Mouse (Mus musculus): ENCODE measurements around the gene Sspo. TPM values are rescaled to one million over a fixed set of nuclear protein-coding genes. Genes with fewer than 3 reads are reported as not detected.

Sspo gene
- total RNA-seq (2015) (0.02 TPM in 1 of 2 replicates, not detected in the other), total RNA-seq (2017) (not detected in 2 replicates)

- ATAC-seq (ENCODE audit: poor library complexity, severe bottlenecking), result no peak
Measured at GRCm38 (mm10) chr6:48447929-48448328, at the start of gene Sspo. Gene Sspo (plus strand): TSS chr6:48448229.

GRCm38 (mm10) chr6:48399906-48400305, 48.1 kb upstream of the Sspo start:
- ATAC-seq (ENCODE audit: poor library complexity, severe bottlenecking), result no peak

GRCm38 (mm10) chr6:48404071-48404470, 44.0 kb upstream of the Sspo start:
- ATAC-seq (ENCODE audit: poor library complexity, severe bottlenecking), result no peak

GRCm38 (mm10) chr6:48409726-48410343, 38.2 kb upstream of the Sspo start:
- peak; percentile 49 for ATAC-seq (ENCODE audit: poor library complexity, severe bottlenecking)

GRCm38 (mm10) chr6:48410551-48410950, 37.5 kb upstream of the Sspo start:
- ATAC-seq (ENCODE audit: poor library complexity, severe bottlenecking), result no peak

GRCm38 (mm10) chr6:48411193-48412092, 36.6 kb upstream of the Sspo start:
- ATAC-seq (ENCODE audit: poor library complexity, severe bottlenecking), result no peak

- no peak for ATAC-seq (ENCODE audit: poor library complexity, severe bottlenecking)
Measured at GRCm38 (mm10) chr6:48412147-48412546, 35.9 kb upstream of the Sspo start.

GRCm38 (mm10) chr6:48412662-48413061, 35.4 kb upstream of the Sspo start:
- no peak for ATAC-seq (ENCODE audit: poor library complexity, severe bottlenecking)

- no peak for ATAC-seq (ENCODE audit: poor library complexity, severe bottlenecking)
Measured at GRCm38 (mm10) chr6:48413081-48413480, 34.9 kb upstream of the Sspo start.

- ATAC-seq (ENCODE audit: poor library complexity, severe bottlenecking), result no peak
Measured at GRCm38 (mm10) chr6:48414886-48415285, 33.1 kb upstream of the Sspo start.

- ATAC-seq (ENCODE audit: poor library complexity, severe bottlenecking), result no peak
Measured at GRCm38 (mm10) chr6:48415636-48416035, 32.4 kb upstream of the Sspo start.

GRCm38 (mm10) chr6:48416486-48416885, 31.5 kb upstream of the Sspo start:
- ATAC-seq (ENCODE audit: poor library complexity, severe bottlenecking), result no peak

GRCm38 (mm10) chr6:48420647-48421046, 27.4 kb upstream of the Sspo start:
- ATAC-seq (ENCODE audit: poor library complexity, severe bottlenecking), result no peak

- ATAC-seq (ENCODE audit: poor library complexity, severe bottlenecking), result no peak
Measured at GRCm38 (mm10) chr6:48423336-48423735, 24.7 kb upstream of the Sspo start.

GRCm38 (mm10) chr6:48424074-48424473, 24.0 kb upstream of the Sspo start:
- ATAC-seq (ENCODE audit: poor library complexity, severe bottlenecking), result no peak

GRCm38 (mm10) chr6:48426956-48427355, 21.1 kb upstream of the Sspo start:
- ATAC-seq (ENCODE audit: poor library complexity, severe bottlenecking), result no peak

GRCm38 (mm10) chr6:48428769-48429557, 19.1 kb upstream of the Sspo start:
- 0 out of 2 replicates have a peak, but pooled peaks have one; percentile 5 for ATAC-seq (ENCODE audit: poor library complexity, severe bottlenecking)

GRCm38 (mm10) chr6:48430748-48431147, 17.3 kb upstream of the Sspo start:
- no peak for ATAC-seq (ENCODE audit: poor library complexity, severe bottlenecking)

GRCm38 (mm10) chr6:48432893-48433816, 14.9 kb upstream of the Sspo start:
- no peak for ATAC-seq (ENCODE audit: poor library complexity, severe bottlenecking)

- ATAC-seq (ENCODE audit: poor library complexity, severe bottlenecking), result no peak
Measured at GRCm38 (mm10) chr6:48434651-48435050, 13.4 kb upstream of the Sspo start.
